Mouse (Mus musculus): ENCODE results near the gene Smim7. TPM values are rescaled to one million over a fixed set of nuclear protein-coding genes. Genes with fewer than 3 reads are reported as not detected.

Smim7 gene
- polyA plus RNA-seq (2014; fragmentation: Nextera tagmentation; extraction: Ambion mirVana), result 117 and 121 TPM in 2 replicates

GRCm38 (mm10) chr8:72570633-72571610, at the start of gene Smim7:
Gene Smim7 (minus strand): TSS chr8:72571088.
- Histone ChIP-seq H3K27ac (ENCODE audit: low read depth, low read length) (peak within 1 kb of the TSS; percentile 77), H3K36me3 (ENCODE audit: control insufficient read depth, insufficient read depth, low read length) (peaks cover 21% of the 10 kb centered on the region), H3K9me3 (ENCODE audit: control insufficient read depth, low read length) (no peaks in the 10 kb centered on the region), H3K27me3 (ENCODE audit: control insufficient read depth, insufficient read depth, low read length) (no peaks in the 10 kb centered on the region), H3K4me1 (ENCODE audit: control insufficient read depth, insufficient read depth, low read length) (peaks cover 11% of the 10 kb centered on the region), H3K4me3 (ENCODE audit: low read depth, low read length) (peak within 1 kb of the TSS; percentile 64), H3K4me2 (peak within 1 kb of the TSS; percentile 88), H3K9ac (ENCODE audit: low read length) (peak within 1 kb of the TSS; percentile 76)
- ATAC-seq (ENCODE audit: low FRiP score) (peak; percentile 98), DNase-seq (ENCODE audit: low spot score, missing footprints) (peak; percentile 100)
- WGBS, result under 1% methylated on average over 52 of the region's 52 CpGs

GRCm38 (mm10) chr8:72590198-72590597, 19.3 kb upstream of the Smim7 start:
- no peaks in the 10 kb centered on the region for H3K9me3 ChIP-seq (ENCODE audit: control insufficient read depth, low read length)
- no peaks in the 10 kb centered on the region for H3K27me3 ChIP-seq (ENCODE audit: control insufficient read depth, insufficient read depth, low read length)
- no peak for DNase-seq (ENCODE audit: low spot score, missing footprints)
- no peak overlapping the region for H3K4me2 ChIP-seq
- WGBS, result 74% methylated on average over 2 of the region's 2 CpGs
- no peak overlapping the region for H3K4me3 ChIP-seq (ENCODE audit: low read depth, low read length)
- no peaks in the 10 kb centered on the region for H3K36me3 ChIP-seq (ENCODE audit: control insufficient read depth, insufficient read depth, low read length)
- no peaks in the 10 kb centered on the region for H3K4me1 ChIP-seq (ENCODE audit: control insufficient read depth, insufficient read depth, low read length)
- H3K9ac ChIP-seq (ENCODE audit: low read length), result no peak overlapping the region
- H3K27ac ChIP-seq (ENCODE audit: low read depth, low read length), result no peak overlapping the region
- ATAC-seq (ENCODE audit: low FRiP score), result no peak

DNA sequence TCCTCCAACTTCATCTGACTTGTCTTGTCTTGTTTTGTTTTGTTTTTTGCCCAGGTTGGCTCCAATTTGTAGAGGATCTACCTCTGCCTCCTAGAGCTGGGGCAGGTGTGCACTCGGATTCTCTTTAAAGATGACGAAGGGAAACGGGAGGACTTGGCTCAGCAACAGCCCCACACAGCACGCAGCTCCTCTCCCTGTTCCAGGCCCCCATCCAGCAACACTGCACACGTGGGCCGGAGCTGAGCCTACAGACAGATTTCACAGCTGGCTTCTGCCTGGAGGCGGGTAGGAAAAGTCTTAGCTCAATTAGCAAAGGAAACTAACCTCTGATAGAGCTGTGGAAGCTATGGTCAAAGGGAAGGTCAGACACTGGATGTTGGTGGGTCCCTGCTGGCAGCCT, 18.4 kb upstream of the Smim7 start:
- no peaks in the 10 kb centered on the region for H3K27me3 ChIP-seq (ENCODE audit: control insufficient read depth, insufficient read depth, low read length)
- no peaks in the 10 kb centered on the region for H3K9me3 ChIP-seq (ENCODE audit: control insufficient read depth, low read length)
- no peak overlapping the region for H3K4me2 ChIP-seq
- no peak overlapping the region for H3K4me3 ChIP-seq (ENCODE audit: low read depth, low read length)
- DNase-seq (ENCODE audit: low spot score, missing footprints), result no peak
- H3K4me1 ChIP-seq (ENCODE audit: control insufficient read depth, insufficient read depth, low read length), result no peaks in the 10 kb centered on the region
- no peaks in the 10 kb centered on the region for H3K36me3 ChIP-seq (ENCODE audit: control insufficient read depth, insufficient read depth, low read length)
- H3K27ac ChIP-seq (ENCODE audit: low read depth, low read length), result no peak overlapping the region
- no peak for ATAC-seq (ENCODE audit: low FRiP score)
- 81% methylated on average over 7 of the region's 7 CpGs for WGBS
- no peak overlapping the region for H3K9ac ChIP-seq (ENCODE audit: low read length)

DNA sequence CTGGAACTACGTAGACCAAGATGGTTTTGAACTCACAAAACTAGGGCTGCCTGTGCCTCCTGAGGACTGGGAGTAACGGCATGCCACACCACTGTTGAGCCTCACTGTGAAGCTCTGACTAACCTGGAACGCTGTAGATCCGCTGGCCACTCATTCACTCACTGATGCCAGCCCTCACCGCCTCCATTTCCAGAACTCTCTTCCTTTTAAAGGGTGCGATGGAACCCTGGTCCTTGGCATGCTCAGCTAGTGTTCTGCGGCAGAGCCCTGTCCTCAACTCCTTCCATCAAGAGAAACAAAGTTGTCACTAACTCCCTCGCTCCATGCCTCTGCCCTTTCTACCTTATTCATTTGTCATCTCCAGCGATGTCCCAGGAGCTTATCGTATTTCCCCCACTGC, 18.0 kb upstream of the Smim7 start:
- no peak overlapping the region for H3K4me3 ChIP-seq (ENCODE audit: low read depth, low read length)
- no peaks in the 10 kb centered on the region for H3K9me3 ChIP-seq (ENCODE audit: control insufficient read depth, low read length)
- ATAC-seq (ENCODE audit: low FRiP score), result no peak
- H3K4me1 ChIP-seq (ENCODE audit: control insufficient read depth, insufficient read depth, low read length), result no peaks in the 10 kb centered on the region
- H3K27ac ChIP-seq (ENCODE audit: low read depth, low read length), result no peak overlapping the region
- H3K4me2 ChIP-seq, result no peak overlapping the region
- no peak overlapping the region for H3K9ac ChIP-seq (ENCODE audit: low read length)
- H3K36me3 ChIP-seq (ENCODE audit: control insufficient read depth, insufficient read depth, low read length), result no peaks in the 10 kb centered on the region
- H3K27me3 ChIP-seq (ENCODE audit: control insufficient read depth, insufficient read depth, low read length), result no peaks in the 10 kb centered on the region
- 94% methylated on average over 10 of the region's 10 CpGs for WGBS
- DNase-seq (ENCODE audit: low spot score, missing footprints), result no peak

- Histone ChIP-seq H3K9ac (ENCODE audit: low read length) (no peak overlapping the region), H3K4me1 (ENCODE audit: control insufficient read depth, insufficient read depth, low read length) (no peaks in the 10 kb centered on the region), H3K27me3 (ENCODE audit: control insufficient read depth, insufficient read depth, low read length) (no peaks in the 10 kb centered on the region), H3K36me3 (ENCODE audit: control insufficient read depth, insufficient read depth, low read length) (no peaks in the 10 kb centered on the region), H3K4me2 (no peak overlapping the region), H3K27ac (ENCODE audit: low read depth, low read length) (no peak overlapping the region), H3K9me3 (ENCODE audit: control insufficient read depth, low read length) (no peaks in the 10 kb centered on the region), H3K4me3 (ENCODE audit: low read depth, low read length) (no peak overlapping the region)
- no peak for DNase-seq (ENCODE audit: low spot score, missing footprints)
- no peak for ATAC-seq (ENCODE audit: low FRiP score)
- WGBS, result 68% methylated on average over 6 of the region's 6 CpGs
Measured at GRCm38 (mm10) chr8:72587806-72588205, 16.9 kb upstream of the Smim7 start.

GRCm38 (mm10) chr8:72584390-72584789, 13.5 kb upstream of the Smim7 start:
- H3K9me3 ChIP-seq (ENCODE audit: control insufficient read depth, low read length), result no peaks in the 10 kb centered on the region
- no peak overlapping the region for H3K4me2 ChIP-seq
- H3K4me3 ChIP-seq (ENCODE audit: low read depth, low read length), result no peak overlapping the region
- no peaks in the 10 kb centered on the region for H3K27me3 ChIP-seq (ENCODE audit: control insufficient read depth, insufficient read depth, low read length)
- H3K4me1 ChIP-seq (ENCODE audit: control insufficient read depth, insufficient read depth, low read length), result no peaks in the 10 kb centered on the region
- no peak overlapping the region for H3K27ac ChIP-seq (ENCODE audit: low read depth, low read length)
- 80% methylated on average over 6 of the region's 6 CpGs for WGBS
- DNase-seq (ENCODE audit: low spot score, missing footprints), result no peak
- no peaks in the 10 kb centered on the region for H3K36me3 ChIP-seq (ENCODE audit: control insufficient read depth, insufficient read depth, low read length)
- no peak overlapping the region for H3K9ac ChIP-seq (ENCODE audit: low read length)
- no peak for ATAC-seq (ENCODE audit: low FRiP score)

DNA sequence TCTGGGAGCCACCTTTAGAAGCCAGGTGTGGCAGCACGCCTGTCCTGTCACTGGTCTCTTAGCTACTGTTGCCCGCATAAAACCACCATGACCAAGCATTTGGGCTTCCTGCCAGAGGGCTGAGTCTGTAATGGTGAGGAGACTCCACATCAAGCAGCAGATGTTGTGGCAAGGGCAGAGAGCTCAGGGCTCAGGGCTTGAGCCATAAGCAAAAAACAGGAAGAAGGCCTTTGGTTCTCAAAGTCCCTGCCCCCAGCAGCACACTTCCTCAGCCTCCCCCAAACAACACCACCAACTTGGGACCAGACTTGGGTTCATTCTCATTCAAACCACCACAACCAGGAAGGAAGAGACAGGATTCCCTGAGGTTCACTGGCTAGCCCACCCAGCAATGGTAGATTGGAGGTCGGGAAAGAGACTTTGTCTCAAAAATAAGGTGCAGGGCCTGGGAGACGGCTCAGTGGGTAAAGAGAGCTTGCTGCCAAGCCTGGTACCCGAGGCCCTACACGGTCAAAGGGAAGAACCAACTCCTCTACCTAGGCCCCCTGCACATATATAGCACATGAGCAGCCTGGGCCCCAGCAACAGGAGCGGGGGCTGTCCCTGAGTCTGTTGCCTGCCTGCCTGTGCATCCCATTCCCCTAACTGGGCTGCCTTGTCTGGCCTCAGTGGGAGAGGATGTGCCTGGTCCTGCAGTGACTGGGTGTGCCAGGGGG, 12.3 kb upstream of the Smim7 start:
- Histone ChIP-seq H3K9me3 (ENCODE audit: control insufficient read depth, low read length) (no peaks in the 10 kb centered on the region), H3K36me3 (ENCODE audit: control insufficient read depth, insufficient read depth, low read length) (no peaks in the 10 kb centered on the region), H3K27ac (ENCODE audit: low read depth, low read length) (no peak overlapping the region), H3K4me3 (ENCODE audit: low read depth, low read length) (no peak overlapping the region), H3K27me3 (ENCODE audit: control insufficient read depth, insufficient read depth, low read length) (no peaks in the 10 kb centered on the region), H3K9ac (ENCODE audit: low read length) (no peak overlapping the region), H3K4me1 (ENCODE audit: control insufficient read depth, insufficient read depth, low read length) (no peaks in the 10 kb centered on the region), H3K4me2 (no peak overlapping the region)
- DNase-seq (ENCODE audit: low spot score, missing footprints) (no peak), ATAC-seq (ENCODE audit: low FRiP score) (no peak)
- 84% methylated on average over 7 of the region's 7 CpGs for WGBS

DNA sequence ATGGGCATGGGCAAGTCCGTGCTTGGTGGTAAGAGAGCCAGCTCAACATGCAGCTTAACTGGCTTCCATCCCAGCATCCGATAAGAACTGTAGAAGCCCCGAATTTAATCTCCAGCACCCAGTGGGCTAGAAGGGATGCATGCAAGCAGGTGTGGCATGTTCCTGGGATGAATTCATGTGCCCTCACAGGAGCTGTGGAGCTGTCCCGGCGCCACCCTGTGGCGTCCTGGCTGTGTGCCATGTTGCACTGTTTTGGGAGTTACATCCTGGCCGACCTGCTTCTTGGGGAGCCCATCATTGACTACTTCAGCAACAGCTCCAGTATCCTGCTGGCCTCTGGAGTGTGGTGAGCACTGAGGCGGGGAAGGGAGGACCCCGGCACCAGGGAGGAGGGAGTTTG, 8.5 kb upstream of the Smim7 start:
- no peaks in the 10 kb centered on the region for H3K9me3 ChIP-seq (ENCODE audit: control insufficient read depth, low read length)
- DNase-seq (ENCODE audit: low spot score, missing footprints) (no peak), ATAC-seq (ENCODE audit: low FRiP score) (no peak)
- H3K27ac ChIP-seq (ENCODE audit: low read depth, low read length), result no peak overlapping the region
- 69% methylated on average over 9 of the region's 9 CpGs for WGBS
- H3K36me3 ChIP-seq (ENCODE audit: control insufficient read depth, insufficient read depth, low read length), result no peaks in the 10 kb centered on the region
- no peak overlapping the region for H3K4me3 ChIP-seq (ENCODE audit: low read depth, low read length)
- H3K4me2 ChIP-seq, result no peak overlapping the region
- no peak overlapping the region for H3K9ac ChIP-seq (ENCODE audit: low read length)
- no peaks in the 10 kb centered on the region for H3K27me3 ChIP-seq (ENCODE audit: control insufficient read depth, insufficient read depth, low read length)
- H3K4me1 ChIP-seq (ENCODE audit: control insufficient read depth, insufficient read depth, low read length), result no peaks in the 10 kb centered on the region

DNA sequence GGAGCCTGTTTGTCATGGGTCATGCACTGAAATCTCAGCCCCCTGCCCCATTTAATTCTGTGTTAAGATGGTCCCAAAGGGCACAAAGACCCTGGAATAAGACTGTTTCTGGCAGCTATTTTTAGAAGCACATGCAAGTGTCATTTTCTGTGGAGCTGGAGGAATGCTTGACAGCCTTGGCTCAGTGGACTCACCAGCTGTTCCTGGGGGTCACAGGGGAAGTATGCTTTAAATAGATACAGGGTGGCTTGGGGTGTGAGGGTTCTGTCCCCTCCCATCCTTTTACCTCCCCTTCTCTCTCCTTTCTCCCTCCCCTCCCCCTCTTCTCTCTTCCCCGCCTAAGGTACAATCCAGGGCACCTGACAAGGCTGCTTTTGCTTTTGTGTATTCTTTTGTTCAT, 7.1 kb upstream of the Smim7 start:
- no peaks in the 10 kb centered on the region for H3K36me3 ChIP-seq (ENCODE audit: control insufficient read depth, insufficient read depth, low read length)
- no peak overlapping the region for H3K4me2 ChIP-seq
- no peaks in the 10 kb centered on the region for H3K4me1 ChIP-seq (ENCODE audit: control insufficient read depth, insufficient read depth, low read length)
- no peaks in the 10 kb centered on the region for H3K27me3 ChIP-seq (ENCODE audit: control insufficient read depth, insufficient read depth, low read length)
- WGBS, result 86% methylated on average over 1 of the region's 1 CpGs
- no peak overlapping the region for H3K9ac ChIP-seq (ENCODE audit: low read length)
- H3K4me3 ChIP-seq (ENCODE audit: low read depth, low read length), result no peak overlapping the region
- no peak for DNase-seq (ENCODE audit: low spot score, missing footprints)
- no peak for ATAC-seq (ENCODE audit: low FRiP score)
- H3K27ac ChIP-seq (ENCODE audit: low read depth, low read length), result no peak overlapping the region
- H3K9me3 ChIP-seq (ENCODE audit: control insufficient read depth, low read length), result no peaks in the 10 kb centered on the region
